Mouse (Mus musculus): ENCODE data around the gene Tmco1.

Gene Tmco1

GRCm38 (mm10) chr1:167308261-167309054 is at the start of gene Tmco1:
Gene Tmco1 (plus strand): TSS chr1:167308378.
- in situ Hi-C loops (cut with MboI): no loop called here

- in situ Hi-C loops (cut with MboI): no loop called here
Measured at GRCm38 (mm10) chr1:167259702-167260101, 48.5 kb upstream of the Tmco1 start.

GRCm38 (mm10) chr1:167261750-167262149 is 46.4 kb upstream of the Tmco1 start:
- in situ Hi-C loops (cut with MboI): no loop called here

DNA sequence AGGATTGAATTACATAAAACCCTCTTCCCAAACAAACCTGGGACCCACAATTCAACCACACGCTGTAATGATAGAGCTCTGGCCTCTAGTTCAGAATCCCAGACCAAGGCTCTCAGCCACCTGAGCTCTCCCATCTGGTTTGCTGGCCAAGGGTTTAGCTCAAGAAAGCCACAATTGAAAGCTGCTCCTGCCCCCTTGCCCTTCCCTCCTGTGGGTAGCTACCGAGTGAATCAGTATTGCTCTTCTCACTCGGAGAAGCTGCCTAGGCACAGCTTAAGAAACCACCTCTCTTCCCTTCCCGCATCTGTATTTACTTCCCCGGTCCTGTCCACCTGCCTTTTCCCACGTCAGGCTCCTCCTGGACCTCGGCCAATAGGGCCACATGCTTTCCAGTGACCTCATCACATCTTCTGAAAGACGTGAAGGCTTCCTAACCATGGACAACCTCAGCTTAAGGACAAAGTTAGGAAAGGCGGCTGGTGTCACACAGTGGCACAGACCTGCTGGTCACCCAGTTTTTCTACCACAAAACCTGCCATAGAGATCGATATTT is 45.6 kb upstream of the Tmco1 start:
- in situ Hi-C loops (cut with MboI): no loop called here

DNA sequence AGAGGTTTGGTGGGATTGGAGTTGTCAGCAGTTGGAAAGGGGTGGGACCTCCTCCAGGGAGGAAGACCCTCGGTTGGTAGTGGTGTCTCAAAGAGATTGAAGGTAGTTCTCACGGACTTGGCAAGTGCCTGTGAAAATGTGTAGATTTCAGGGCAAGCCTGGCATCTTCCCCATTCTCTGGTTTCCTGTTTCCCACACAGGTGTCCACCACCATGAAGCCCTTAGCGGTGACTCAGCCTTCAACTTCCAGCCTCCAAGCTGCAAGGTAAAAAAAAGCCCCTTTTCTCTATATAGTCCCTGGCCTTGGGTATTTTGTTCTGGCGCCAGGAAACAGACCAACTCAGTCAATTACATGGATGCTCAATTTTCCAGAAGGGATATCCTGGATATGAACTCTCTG is 42.8 kb upstream of the Tmco1 start:
- in situ Hi-C loops (cut with MboI): no loop called here

GRCm38 (mm10) chr1:167266720-167267119 is 41.5 kb upstream of the Tmco1 start:
- in situ Hi-C loops (cut with MboI): no loop called here

DNA sequence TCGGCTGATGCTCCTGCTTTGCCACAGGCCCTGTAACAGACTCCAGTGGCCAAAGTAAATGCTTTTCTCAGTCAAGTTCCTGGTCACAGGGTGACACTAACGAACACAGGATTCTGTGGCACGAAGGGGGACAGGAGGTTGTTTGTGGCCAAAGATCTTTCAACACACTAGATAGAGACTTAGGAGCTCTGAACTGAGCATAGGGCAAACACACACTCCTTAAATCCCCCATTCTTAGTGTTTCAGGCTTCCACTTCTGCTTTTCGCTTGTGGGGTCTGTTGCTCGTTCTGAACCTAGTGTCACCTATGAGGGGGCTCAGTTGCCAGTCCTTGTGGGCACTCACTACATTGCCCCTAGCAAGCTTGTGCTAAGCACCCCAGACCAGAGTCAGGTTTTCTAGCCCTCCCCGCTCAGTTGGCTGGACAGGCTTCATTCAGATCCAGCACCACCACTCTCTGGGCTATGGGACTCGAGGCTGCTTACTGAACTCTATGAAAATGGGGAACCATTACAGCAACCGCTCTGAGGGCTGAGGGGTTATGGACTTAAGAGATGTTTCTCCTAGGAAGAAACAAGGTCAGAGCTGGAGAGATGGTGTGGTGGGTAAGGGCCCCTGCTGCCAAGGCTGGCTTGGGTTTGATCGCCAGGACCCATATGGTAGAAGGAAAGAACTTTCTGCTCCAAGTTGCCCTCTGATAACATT is 39.7 kb upstream of the Tmco1 start:
- in situ Hi-C loops (cut with MboI): no loop called here

DNA sequence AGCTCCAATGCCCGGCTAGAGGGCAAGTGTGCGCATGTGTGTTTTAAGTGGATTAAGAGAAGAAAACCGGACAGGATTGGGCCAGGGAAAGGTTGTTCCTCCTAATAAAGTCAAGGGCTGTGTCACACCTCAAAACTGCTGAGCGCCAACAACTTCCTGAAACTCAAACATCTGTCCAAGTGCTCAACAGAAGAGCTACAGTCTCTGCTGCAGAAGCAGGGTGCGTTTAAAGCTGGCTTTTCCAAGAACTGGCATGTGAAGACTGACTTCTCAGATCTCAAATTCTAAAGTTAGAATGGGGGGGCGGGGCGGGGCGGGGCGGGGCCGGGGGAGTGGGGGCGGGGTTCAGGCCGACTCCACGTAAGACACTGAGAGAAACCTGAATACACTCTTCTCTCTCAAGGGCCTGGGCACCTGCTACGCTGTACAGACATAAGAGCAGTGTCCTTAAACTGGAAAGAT is 38.8 kb upstream of the Tmco1 start:
- in situ Hi-C loops (cut with MboI): no loop called here

DNA sequence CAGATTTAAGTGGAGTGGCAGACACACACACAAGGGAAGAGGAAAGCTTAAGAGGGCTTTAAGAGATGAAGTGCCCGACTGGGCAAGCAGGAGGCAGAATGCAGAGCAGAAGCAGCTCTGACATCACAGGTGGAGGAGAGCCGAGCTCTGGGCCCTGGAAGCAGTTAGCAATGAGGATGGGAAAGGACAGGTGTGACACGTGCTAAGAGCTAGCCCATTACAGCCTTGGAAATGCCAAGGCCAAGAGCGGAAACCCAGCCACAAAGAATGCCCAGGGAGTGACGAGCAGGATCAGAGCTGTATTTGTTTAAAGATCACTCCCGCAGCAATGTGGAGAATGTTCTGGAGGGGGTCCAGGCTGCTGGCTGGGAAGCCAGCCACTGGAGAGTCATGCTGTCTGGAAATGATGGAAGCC is 38.3 kb upstream of the Tmco1 start:
- in situ Hi-C loops (cut with MboI): no loop called here

DNA sequence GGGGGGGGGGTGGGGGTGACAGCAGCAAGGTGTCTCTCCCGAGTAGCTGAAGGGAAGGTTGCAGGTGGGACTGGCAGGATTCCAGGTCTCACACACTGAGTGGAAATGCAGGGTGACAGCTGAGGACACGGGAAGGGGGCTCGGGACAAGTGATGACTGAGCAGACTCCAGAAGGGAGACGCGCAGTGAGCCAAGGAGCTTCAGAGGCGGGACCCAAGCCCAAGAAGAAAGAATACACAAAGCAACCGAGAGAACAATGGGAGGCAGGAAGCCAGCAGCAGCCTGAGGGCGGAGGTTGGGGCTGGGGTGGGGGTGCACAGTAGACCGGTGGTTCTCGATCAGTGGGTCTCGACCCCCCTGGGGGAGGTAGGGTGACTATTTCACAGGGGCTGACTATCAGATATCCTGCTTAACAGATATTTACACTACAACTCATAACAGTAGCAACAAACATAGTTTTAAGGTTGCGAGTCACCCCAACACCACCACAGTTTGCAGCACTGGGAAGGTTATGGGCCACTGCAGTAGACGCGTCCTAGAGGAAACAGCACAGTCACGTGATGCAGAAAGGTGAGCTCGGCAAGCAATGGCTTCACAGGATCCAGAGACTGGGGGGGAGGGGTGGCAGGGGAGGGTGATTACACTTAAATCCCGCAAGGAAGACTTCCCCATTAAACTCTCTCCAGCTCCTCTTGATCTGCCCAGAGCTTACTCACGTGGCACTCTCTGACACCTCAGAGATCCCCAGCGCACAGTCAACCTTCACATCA is 37.7 kb upstream of the Tmco1 start:
- in situ Hi-C loops (cut with MboI): no loop called here

DNA sequence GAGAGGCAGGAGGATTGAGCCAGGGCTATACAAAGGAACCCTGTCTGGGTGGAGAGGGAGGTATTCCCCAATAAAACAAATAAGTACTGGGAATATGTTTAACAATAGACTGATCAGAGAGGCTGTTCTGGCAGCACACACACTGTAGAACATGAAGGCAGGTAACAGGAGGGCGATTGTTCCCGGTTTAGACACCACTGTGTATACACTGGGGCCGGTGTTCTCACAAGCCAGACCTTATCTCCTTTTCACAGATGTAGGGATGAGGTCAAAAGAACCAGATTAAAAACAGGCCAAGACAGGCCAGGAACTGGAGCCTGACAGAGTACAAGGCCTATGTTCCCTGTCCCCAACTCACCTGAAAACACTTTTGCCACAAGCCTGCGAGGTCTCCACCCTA is 36.9 kb upstream of the Tmco1 start:
- in situ Hi-C loops (cut with MboI): no loop called here

- in situ Hi-C loops (cut with MboI): no loop called here
Measured at GRCm38 (mm10) chr1:167271841-167272240, 36.3 kb upstream of the Tmco1 start.

GRCm38 (mm10) chr1:167273380-167274163 is 34.6 kb upstream of the Tmco1 start:
- in situ Hi-C loops (cut with MboI): no loop called here

DNA sequence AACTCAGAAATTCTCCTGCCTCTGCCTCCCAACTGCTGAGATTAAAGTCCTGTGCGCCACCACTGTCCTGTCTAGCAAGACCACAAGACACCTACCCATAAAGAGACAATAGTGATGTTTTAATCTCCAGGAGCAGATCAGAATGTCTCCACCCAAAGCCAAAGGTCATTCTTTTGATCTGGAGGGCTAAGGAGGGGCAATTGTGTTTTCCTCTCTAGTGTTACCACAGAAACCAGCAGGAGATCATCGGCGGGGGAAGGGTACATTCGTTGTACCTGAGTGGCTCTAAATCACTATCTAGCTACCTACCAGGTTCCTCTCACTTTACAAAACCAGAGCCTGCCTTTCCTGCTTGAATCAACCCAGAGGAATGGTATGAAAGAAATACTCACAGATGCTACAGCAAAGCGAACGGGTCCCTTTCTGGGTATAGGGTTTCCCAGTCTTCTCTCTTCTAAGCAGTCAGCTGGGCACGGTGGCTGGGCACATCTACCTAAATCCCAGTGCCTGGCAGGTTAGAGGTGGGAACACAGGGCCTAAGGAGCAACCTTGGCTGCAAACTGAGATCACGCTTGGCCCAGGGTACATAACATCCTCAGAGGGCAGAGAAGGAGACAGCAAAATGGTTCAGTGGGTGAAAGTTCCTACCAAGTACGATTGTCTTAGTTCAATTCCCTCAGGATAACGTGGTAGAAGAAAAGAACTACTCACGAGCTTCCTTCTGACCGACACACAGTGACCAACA is 33.4 kb upstream of the Tmco1 start:
- in situ Hi-C loops (cut with MboI): no loop called here

DNA sequence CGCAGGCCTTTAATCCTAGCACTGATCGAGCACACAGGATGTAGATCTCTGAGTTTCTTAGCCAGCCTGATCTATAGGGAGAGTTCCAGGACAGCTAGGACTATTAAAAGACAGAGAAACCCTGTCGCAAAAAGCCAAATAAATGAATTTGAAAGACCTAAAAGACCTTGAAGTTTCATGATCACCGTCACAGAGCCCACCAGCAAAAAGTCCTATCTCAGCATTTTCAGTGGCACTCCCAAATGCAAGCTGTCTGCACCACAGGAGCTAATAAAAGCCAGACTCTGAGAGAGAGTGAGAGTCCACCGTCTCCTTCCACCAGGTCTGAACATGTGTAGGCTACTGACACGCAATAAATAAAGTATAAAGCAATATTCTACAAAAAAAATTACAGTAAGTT is 29.8 kb upstream of the Tmco1 start:
- in situ Hi-C loops (cut with MboI): no loop called here

DNA sequence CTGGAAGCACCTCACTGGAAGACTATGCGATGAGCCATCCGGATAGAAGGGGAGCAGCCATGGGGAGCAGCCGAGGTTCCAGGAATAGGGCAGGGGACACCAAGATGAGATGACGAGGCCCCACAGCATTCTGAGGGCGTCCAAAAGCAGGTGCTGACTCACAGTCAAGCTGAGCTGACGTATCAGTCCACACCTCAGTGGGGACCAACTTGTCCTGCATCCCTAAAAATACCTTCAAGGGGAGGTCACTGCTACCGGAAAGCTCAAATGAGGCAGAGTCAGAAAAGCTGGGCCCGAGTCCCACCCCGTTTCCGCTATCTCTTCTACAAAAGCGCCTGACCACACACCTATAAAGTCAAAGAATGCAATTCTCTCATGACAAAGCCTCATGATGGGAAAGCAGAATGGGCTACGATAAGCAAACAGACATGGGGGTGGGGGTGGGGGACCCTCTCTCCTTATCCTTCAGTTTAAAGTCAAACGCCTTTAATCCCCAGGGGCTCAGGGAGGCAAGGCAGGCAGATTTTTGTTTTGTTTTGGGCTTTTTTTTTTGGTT is 28.9 kb upstream of the Tmco1 start:
- in situ Hi-C loops (cut with MboI): no loop called here

GRCm38 (mm10) chr1:167280061-167280460 is 28.1 kb upstream of the Tmco1 start:
- in situ Hi-C loops (cut with MboI): no loop called here

- in situ Hi-C loops (cut with MboI): no loop called here
Measured at GRCm38 (mm10) chr1:167282112-167282511, 26.1 kb upstream of the Tmco1 start.

- in situ Hi-C loops (cut with MboI): no loop called here
Measured at GRCm38 (mm10) chr1:167282768-167283167, 25.4 kb upstream of the Tmco1 start.
